ENCODE assay signal across 10 mouse cellular contexts in genomic region chr14:33445962-33446361, GRCm38 (mm10). TPM values are rescaled to one million over a fixed set of nuclear protein-coding genes. Genes with fewer than 3 reads are reported as not detected.
DNase-seq lines count a peak whose midpoint lies in the region; ATAC-seq and TF ChIP-seq lines count a peak whose summit lies in the region.
"Had no signal": no experiment of that assay in that cellular context is flagged by ENCODE, and none has a peak within 500 bp of the region (broad histone marks: within the 10 kb centered on the region; RNA-seq: fewer than 3 reads in every experiment).

No protein-coding gene starts in this region.

- H3K9ac ChIP-seq in CH12.LX (ENCODE audit: insufficient read depth, low read depth), result peak overlapping the region; percentile 93
- peak overlapping the region; percentile 88 for H3K9ac ChIP-seq in forebrain, embryonic 15.5 days (replicated peaks)
- H3K9ac ChIP-seq in liver, embryonic 15.5 days, result peak overlapping the region; percentile 86; the same call in 1 of the 2 replicates

- H3K36me3 ChIP-seq in heart, embryonic 10.5 days, result no peaks in the 10 kb centered on the region
- no peaks in the 10 kb centered on the region for H3K36me3 ChIP-seq in CH12.LX (replicated peaks in 1 of 2; ENCODE audit: control insufficient read depth in 1 of 2, insufficient read depth in 1 of 2, low read length in 1 of 2)
- no peaks in the 10 kb centered on the region for H3K36me3 ChIP-seq in forebrain, embryonic 15.5 days
- no peaks in the 10 kb centered on the region for H3K36me3 ChIP-seq in liver, embryonic 15.5 days (replicated peaks)

- TF ChIP-seq RAD21 in CH12.LX (IDR thresholded peaks at IDR 0.05; ENCODE audit: low read depth, low read length), result no peak

- H3K4me1 ChIP-seq in heart, embryonic 10.5 days, result peaks cover 26% of the 10 kb centered on the region
- peaks cover 7 to 18% of the 10 kb centered on the region in 2 experiments; a peak in 3 of 4 replicates for H3K4me1 ChIP-seq in CH12.LX (ENCODE audit: control insufficient read depth in 1 of 2, insufficient read depth in 2 of 2)
- H3K4me1 ChIP-seq in forebrain, embryonic 15.5 days, result peaks cover 33% of the 10 kb centered on the region
- peaks cover 23% of the 10 kb centered on the region for H3K4me1 ChIP-seq in liver, embryonic 15.5 days (replicated peaks)

- H3K9me3 ChIP-seq in heart, embryonic 10.5 days, result no peaks in the 10 kb centered on the region
- H3K9me3 ChIP-seq in CH12.LX (replicated peaks; ENCODE audit: low read length), result no peaks in the 10 kb centered on the region
- no peaks in the 10 kb centered on the region for H3K9me3 ChIP-seq in forebrain, embryonic 15.5 days
- no peaks in the 10 kb centered on the region for H3K9me3 ChIP-seq in liver, embryonic 15.5 days (replicated peaks)

- 51% methylated on average over 3 of the region's 3 CpGs for WGBS in heart, embryonic 10.5 days
- WGBS in forebrain, embryonic 15.5 days, result 29% methylated on average over 3 of the region's 3 CpGs
- 42% methylated on average over 3 of the region's 3 CpGs for WGBS in liver, embryonic 15.5 days (ENCODE audit: insufficient replicate concordance)

- no peak for TF ChIP-seq EP300 in CH12.LX (IDR thresholded peaks at IDR 0.05; ENCODE audit: low read length)

- peaks cover 21% of the 10 kb centered on the region for H3K27me3 ChIP-seq in heart, embryonic 10.5 days (ENCODE audit: insufficient read depth, poor library complexity, severe bottlenecking)
- H3K27me3 ChIP-seq in CH12.LX (replicated peaks), result peaks cover 38% of the 10 kb centered on the region
- H3K27me3 ChIP-seq in forebrain, embryonic 15.5 days, result no peaks in the 10 kb centered on the region
- H3K27me3 ChIP-seq in liver, embryonic 15.5 days, result peaks cover 7% of the 10 kb centered on the region; the same call in 1 of the 2 replicates

- dilution Hi-C loops in CH12.LX (cut with MboI; ENCODE audit: extremely low pct_ligation_motif_present, extremely low pct_unique_long_range_greater_than_20kb, low sequenced_read_pairs), result no loop called here

- DNase-seq in heart, embryonic 10.5 days (ENCODE audit: low spot score), result no peak
- no peak for DNase-seq in heart, postnatal 14 days
- DNase-seq in CH12.LX (ENCODE audit: extremely low read depth), result no peak
- no peak for DNase-seq in right cerebral cortex, postnatal 14 days
- DNase-seq in right cerebral cortex, postnatal 36 days (ENCODE audit: low spot score in 2 of 2), result no peak
- DNase-seq in thymus, postnatal 36 days, result no peak
- DNase-seq: cerebellum, adult 11-12 months; lung, postnatal 14 days had no signal

- H3K79me2 ChIP-seq in CH12.LX (replicated peaks; ENCODE audit: control insufficient read depth, extremely low read depth, insufficient read depth, poor library complexity, severe bottlenecking), result no peaks in the 10 kb centered on the region

- intact Hi-C loops in heart, postnatal 14 days (cut with DNase I), result no loop called here

- H3K4me2 ChIP-seq in CH12.LX (ENCODE audit: insufficient read depth, low read depth, poor library complexity, severe bottlenecking), result peak overlapping the region; percentile 78
- H3K4me2 ChIP-seq in forebrain, embryonic 15.5 days (replicated peaks), result peak overlapping the region; percentile 59
- peak overlapping the region; percentile 87 for H3K4me2 ChIP-seq in liver, embryonic 15.5 days

- ATAC-seq in forebrain, embryonic 15.5 days (replicated peaks), result no peak
- no peak for ATAC-seq in liver, embryonic 15.5 days (ENCODE audit: insufficient read depth)

- in situ Hi-C loops in CH12.LX (cut with MboI; ENCODE audit: low pct_ligation_motif_present, low pct_unique_long_range_greater_than_20kb, low sequenced_read_pairs), result no loop called here

- no peak for TF ChIP-seq CTCF in CH12.LX (conservative IDR thresholded peaks at IDR 0.05 in 1 of 2, IDR thresholded peaks at IDR 0.05 in 1 of 2; ENCODE audit: low read depth in 2 of 2, low read length in 2 of 2)

- H3K27ac ChIP-seq in heart, embryonic 10.5 days, result peak overlapping the region; percentile 99
- no peak overlapping the region for H3K27ac ChIP-seq in CH12.LX (ENCODE audit: insufficient read depth, low read depth)
- peak overlapping the region; percentile 90 for H3K27ac ChIP-seq in forebrain, embryonic 15.5 days (replicated peaks)
- no peak overlapping the region for H3K27ac ChIP-seq in liver, embryonic 15.5 days (replicated peaks)

- TF ChIP-seq POLR2A in CH12.LX (IDR thresholded peaks at IDR 0.05; ENCODE audit: low read depth, low read length), result no peak

- peak overlapping the region; percentile 90 for H3K4me3 ChIP-seq in heart, embryonic 10.5 days
- H3K4me3 ChIP-seq in CH12.LX (replicated peaks in 1 of 3; ENCODE audit: low read depth in 2 of 3, low read length in 2 of 3, poor library complexity in 1 of 3), result peak overlapping the region; percentile 57 to 99 (median 86)
- peak overlapping the region; percentile 89 for H3K4me3 ChIP-seq in forebrain, embryonic 15.5 days
- H3K4me3 ChIP-seq in liver, embryonic 15.5 days (replicated peaks), result peak overlapping the region; percentile 85

TF ChIP-seq in CH12.LX, 34 proteins besides CTCF, POLR2A, EP300 and RAD21:
- TF ChIP-seq NELFE (IDR thresholded peaks at IDR 0.05; ENCODE audit: low read depth, low read length) (no peak), ZC3H11A (IDR thresholded peaks at IDR 0.05; ENCODE audit: low read depth, low read length) (no peak), USF2 (conservative IDR thresholded peaks at IDR 0.05; ENCODE audit: low read depth, low read length) (no peak), HCFC1 (IDR thresholded peaks at IDR 0.05; ENCODE audit: low read depth, low read length) (no peak), POLR2AphosphoS2 (IDR thresholded peaks at IDR 0.05; ENCODE audit: low read depth, low read length) (no peak), MAX (IDR thresholded peaks at IDR 0.05; ENCODE audit: low read length) (no peak), IRF4 (IDR thresholded peaks at IDR 0.05; ENCODE audit: low read depth, low read length) (no peak), GABPA (IDR thresholded peaks at IDR 0.05; ENCODE audit: insufficient replicate concordance, low read depth, low read length) (no peak), ETS1 (conservative IDR thresholded peaks at IDR 0.05; ENCODE audit: low read depth, low read length) (no peak), TBP (conservative IDR thresholded peaks at IDR 0.05; ENCODE audit: low read depth, low read length) (no peak), ELF1 (IDR thresholded peaks at IDR 0.05; ENCODE audit: low read depth, low read length) (no peak), CHD1 (IDR thresholded peaks at IDR 0.05; ENCODE audit: low read depth, low read length) (no peak), ZMIZ1 (IDR thresholded peaks at IDR 0.05; ENCODE audit: low read depth, low read length) (no peak), USF1 (IDR thresholded peaks at IDR 0.05; ENCODE audit: low read depth, low read length) (no peak), SMC3 (IDR thresholded peaks at IDR 0.05; ENCODE audit: low read depth, low read length) (no peak), MXI1 (IDR thresholded peaks at IDR 0.05; ENCODE audit: low read depth, low read length) (no peak), ZKSCAN1 (IDR thresholded peaks at IDR 0.05; ENCODE audit: borderline replicate concordance, low read depth, low read length) (no peak), MYC (IDR thresholded peaks at IDR 0.05; ENCODE audit: low read depth, low read length) (no peak), KAT2A (IDR thresholded peaks at IDR 0.05; ENCODE audit: insufficient replicate concordance, low read length) (no peak)

RNA-seq across cellular contexts. Expression of gene Mapk8, which starts 1.0 kb away (rescaled TPM):
- polyA plus RNA-seq in heart, embryonic 10.5 days (2016; fragmentation: Nextera tagmentation; extraction: Ambion mirVana), result 14.9 and 19.0 TPM in 2 replicates
- 10 to 100 TPM; 31.5 to 35.8 TPM for total RNA-seq in heart, postnatal 14 days (2021)
- 9.1 TPM in 2 replicates for total RNA-seq in CH12.LX (2012; rRNA removed)
- 31.9 and 33.4 TPM in 2 replicates for total RNA-seq in CH12.LX (2014; rRNA removed)
- polyA plus RNA-seq in CH12.LX (2012; ENCODE audit: insufficient read length, low read depth), result 21.2 and 21.9 TPM in 2 replicates
- polyA plus RNA-seq in forebrain, embryonic 15.5 days (2015; fragmentation: Nextera tagmentation; extraction: Ambion mirVana), result 37.6 and 41.6 TPM in 2 replicates
- 3.4 and 3.7 TPM in 2 replicates for polyA plus RNA-seq in liver, embryonic 15.5 days (2015; fragmentation: Nextera tagmentation; extraction: Ambion mirVana)

RNA-seq across cellular contexts. Expression of gene Frmpd2, which starts 25.5 kb away (rescaled TPM):
- 0.05 and 0.09 TPM in 2 replicates for polyA plus RNA-seq in heart, embryonic 10.5 days (2016; fragmentation: Nextera tagmentation; extraction: Ambion mirVana)
- under 1 TPM in 1 of 2 experiments, not detected in 1; 0.22 TPM for total RNA-seq in heart, postnatal 14 days (2021)
- total RNA-seq in CH12.LX (2012; rRNA removed) (not detected in 2 replicates), CH12.LX (2014; rRNA removed) (not detected in 2 replicates)
- not detected in 2 replicates for polyA plus RNA-seq in CH12.LX (2012; ENCODE audit: insufficient read length, low read depth)
- polyA plus RNA-seq in forebrain, embryonic 15.5 days (2015; fragmentation: Nextera tagmentation; extraction: Ambion mirVana), result 0.03 and 0.04 TPM in 2 replicates
- polyA plus RNA-seq in liver, embryonic 15.5 days (2015; fragmentation: Nextera tagmentation; extraction: Ambion mirVana), result not detected in 2 replicates

Comparison
In these comparisons a context has a peak if more than half of its experiments do, and no peak if none do; other contexts are left out.
1. H3K27ac ChIP-seq: peak in heart, embryonic 10.5 days (single experiment) and forebrain, embryonic 15.5 days (single experiment); none in CH12.LX (single experiment) and liver, embryonic 15.5 days (single experiment).
2. Peak in every context shown above with its lines, with median percentiles within 50 percentile points of each other: H3K4me3 ChIP-seq, H3K4me2 ChIP-seq and H3K9ac ChIP-seq.